Mouse (Mus musculus) forebrain, embryonic 14.5 days (tissue): ENCODE measurements at regions not wholly inside any gene's neighbourhood (a gene's known extent, or its start where the extent isn't known, plus 50 kb on each side); places are given as distances from the start of the nearest gene placed in this dataset.

ENCODE experiments used
- ATAC-seq: fragments of 200-750 bp; cut with Nextera tagmentation; 2 replicates; pipeline ENCODE4 v1.8.0; 2017; ENCODE audit warnings: mild to moderate bottlenecking, moderate library complexity
- DNase-seq: peaks from one replicate; pipeline ENCODE4 v3.0.0-alpha.2; 2015; ENCODE audit warnings: low spot score
- H3K27ac ChIP-seq: fragments of 300-500 bp; sonication (generic); 2 replicates; pipeline ENCODE4 v1.5.1; 2014; ENCODE audit warnings: low read depth, mild to moderate bottlenecking, control low read depth, low read length, moderate library complexity
- H3K27me3 ChIP-seq: fragments of 300-500 bp; sonication (generic); replicated peaks from 2 replicates; pipeline ENCODE4 v1.6.1; 2014; ENCODE audit warnings: low read length, control low read depth, mixed read lengths; ENCODE audit not compliant: control insufficient read depth, insufficient read depth
- H3K36me3 ChIP-seq: fragments of 300-500 bp; sonication (generic); 2 replicates; pipeline ENCODE4 v1.6.1; 2014; ENCODE audit warnings: low read length, control low read depth; ENCODE audit not compliant: control insufficient read depth, insufficient read depth
- H3K4me1 ChIP-seq: fragments of 300-500 bp; sonication (generic); 2 replicates; pipeline ENCODE4 v1.6.1; 2014; ENCODE audit warnings: antibody characterized with exemption, low read length, control low read depth; ENCODE audit not compliant: control insufficient read depth, insufficient read depth
- H3K4me2 ChIP-seq: fragments of 300-500 bp; sonication (generic); 2 replicates; pipeline ENCODE4 v1.6.1; 2014; ENCODE audit warnings: mild to moderate bottlenecking, control low read depth, low read length
- H3K4me3 ChIP-seq: fragments of 300-500 bp; sonication (generic); 2 replicates; pipeline ENCODE4 v1.5.1; 2014; ENCODE audit warnings: low read depth, low read length, control low read depth
- H3K9ac ChIP-seq: fragments of 300-500 bp; sonication (generic); 2 replicates; pipeline ENCODE4 v1.6.1; 2014; ENCODE audit warnings: mild to moderate bottlenecking, low read length, control low read depth, moderate library complexity
- H3K9me3 ChIP-seq: fragments of 300-500 bp; sonication (generic); replicated peaks from 2 replicates; pipeline ENCODE4 v1.6.1; 2016; ENCODE audit warnings: low read length, control low read depth, mixed read lengths; ENCODE audit not compliant: control insufficient read depth
- WGBS: fragments of 180-500 bp; shearing (Covaris S2); extraction: QIAGEN DNeasy Blood & Tissue Kit; methylation state at CpG from one replicate; pipeline ENCODE4 v1.1.7; 2014; 5-methylcytosine and 5-hydroxymethylcytosine counted together

DNA sequence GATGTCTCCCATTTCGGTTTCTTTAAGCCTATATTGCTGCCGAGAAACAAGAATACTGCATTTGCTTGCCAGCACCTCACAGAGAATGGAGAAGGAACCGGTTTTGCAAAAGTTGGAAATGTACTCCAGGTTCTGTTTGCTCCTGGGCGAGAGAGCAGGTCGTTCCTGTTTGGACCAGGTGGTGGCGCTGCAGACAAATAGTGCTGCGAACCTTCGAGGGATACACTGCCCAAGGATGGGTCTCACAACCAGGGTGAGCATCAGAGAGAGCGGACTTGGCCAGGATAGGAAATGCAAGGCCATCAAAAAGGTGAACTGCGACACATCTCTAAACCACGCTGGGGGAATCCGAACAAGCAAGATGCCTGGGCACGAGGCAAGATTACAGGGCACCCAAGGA, 54.0 kb upstream of the Ets2 start:
- peak; percentile 52; the same call in 1 of the 2 replicates for ATAC-seq

DNA sequence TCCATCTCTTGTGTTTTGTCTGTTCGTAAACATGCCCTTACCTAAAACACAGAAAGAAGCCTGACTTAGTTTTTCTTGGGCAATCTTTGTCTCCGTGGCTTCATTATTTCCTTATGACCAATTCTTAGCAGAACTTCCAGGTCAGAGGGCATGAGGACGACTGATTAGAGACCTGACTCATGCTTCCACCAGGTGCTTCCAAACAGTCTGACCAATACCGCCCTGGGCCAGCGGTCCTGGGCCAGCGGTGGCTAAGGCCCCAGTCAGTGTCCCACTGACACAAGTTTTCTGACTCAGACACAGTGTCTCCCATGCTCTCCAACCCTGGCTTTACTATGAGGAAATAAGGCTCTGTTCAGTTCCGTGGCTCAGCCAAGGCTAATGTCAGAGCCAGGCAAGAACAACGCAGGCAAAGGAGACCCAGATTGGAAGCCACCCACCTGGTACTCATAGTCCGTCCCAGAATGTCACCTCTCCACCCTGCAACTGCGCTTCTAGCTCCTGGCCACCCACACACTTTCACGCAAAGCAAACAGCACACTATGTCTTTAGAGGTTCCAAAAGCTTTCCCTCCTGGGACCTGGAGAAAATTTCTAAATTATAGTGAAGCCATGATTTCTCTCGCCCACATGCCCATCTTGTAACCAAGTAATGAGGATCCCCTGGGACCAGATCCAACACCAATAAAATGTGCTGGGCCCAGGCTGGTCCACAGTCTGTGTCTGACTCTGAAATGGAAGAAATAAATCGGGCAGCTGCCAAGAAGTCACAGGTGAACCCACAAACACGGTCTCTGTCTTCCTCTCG, 56.6 kb upstream of the Erg start:
- Histone ChIP-seq H3K4me2 (no peak overlapping the region), H3K9me3 (no peaks in the 10 kb centered on the region), H3K27me3 (no peaks in the 10 kb centered on the region), H3K9ac (no peak overlapping the region), H3K36me3 (no peaks in the 10 kb centered on the region), H3K4me1 (no peaks in the 10 kb centered on the region), H3K27ac (no peak overlapping the region), H3K4me3 (no peak overlapping the region)
- ATAC-seq (no peak), DNase-seq (no peak)
- WGBS = 86% methylated on average over 15 of the region's 15 CpGs

More for the DNA sequence above, 54.0 kb upstream of the Ets2 start:
- Histone ChIP-seq H3K36me3 (no peaks in the 10 kb centered on the region), H3K4me1 (no peaks in the 10 kb centered on the region), H3K4me3 (no peak overlapping the region), H3K9ac (no peak overlapping the region), H3K27me3 (no peaks in the 10 kb centered on the region), H3K27ac (no peak overlapping the region), H3K9me3 (no peaks in the 10 kb centered on the region), H3K4me2 (no peak overlapping the region)
- peak; percentile 70 for DNase-seq
- WGBS = 19% methylated on average over 13 of the region's 13 CpGs

DNA sequence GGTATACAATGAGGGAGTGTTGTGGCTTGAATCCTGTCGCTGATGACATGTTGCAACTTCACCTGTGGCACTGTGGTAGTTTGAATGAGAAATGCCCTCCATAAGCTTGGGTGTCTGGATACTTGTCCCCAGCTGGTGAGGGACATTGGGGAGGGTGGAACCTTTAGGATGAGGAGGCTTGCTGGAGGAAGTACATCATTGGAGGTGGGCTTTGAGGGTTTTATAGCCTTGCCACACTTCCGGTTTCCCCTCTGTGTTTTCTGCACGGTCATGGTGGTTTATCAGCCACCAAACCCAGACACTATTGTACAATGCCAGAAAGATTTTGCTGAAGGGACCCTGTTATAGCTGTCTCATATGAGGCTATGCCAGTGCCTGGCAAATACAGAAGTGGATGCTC, 54.3 kb upstream of the Erg start:
- 89% methylated on average over 3 of the region's 3 CpGs for WGBS
- Histone ChIP-seq H3K4me3 (no peak overlapping the region), H3K9ac (no peak overlapping the region), H3K27me3 (no peaks in the 10 kb centered on the region), H3K4me2 (no peak overlapping the region), H3K9me3 (no peaks in the 10 kb centered on the region), H3K27ac (no peak overlapping the region), H3K36me3 (no peaks in the 10 kb centered on the region), H3K4me1 (no peaks in the 10 kb centered on the region)
- ATAC-seq = no peak
- DNase-seq = no peak

DNA sequence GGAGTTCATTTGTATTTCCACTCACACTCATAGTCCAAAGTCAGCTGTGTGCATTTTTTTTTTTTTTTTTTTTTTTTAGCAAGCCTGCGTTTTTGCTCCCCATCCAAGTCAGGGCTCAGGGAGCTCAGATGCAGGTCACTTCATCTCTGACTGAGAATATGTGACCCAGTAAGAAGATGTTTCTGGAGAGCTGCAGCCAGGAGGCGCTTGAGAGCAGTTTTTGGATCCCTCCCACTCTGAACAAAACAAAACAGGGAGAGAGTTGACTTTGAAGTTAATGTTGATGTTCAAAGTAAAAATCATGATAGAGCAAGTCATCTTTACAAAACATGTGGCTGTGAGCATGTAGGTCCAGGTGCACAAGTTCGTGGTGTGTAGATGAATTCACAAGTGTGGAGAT, 53.3 kb upstream of the Erg start:
- ATAC-seq (no peak), DNase-seq (no peak)
- Histone ChIP-seq H3K9me3 (no peaks in the 10 kb centered on the region), H3K36me3 (no peaks in the 10 kb centered on the region), H3K9ac (no peak overlapping the region), H3K4me1 (no peaks in the 10 kb centered on the region), H3K27me3 (no peaks in the 10 kb centered on the region), H3K4me3 (no peak overlapping the region), H3K27ac (no peak overlapping the region), H3K4me2 (no peak overlapping the region)
- 98% methylated on average over 3 of the region's 3 CpGs for WGBS

DNA sequence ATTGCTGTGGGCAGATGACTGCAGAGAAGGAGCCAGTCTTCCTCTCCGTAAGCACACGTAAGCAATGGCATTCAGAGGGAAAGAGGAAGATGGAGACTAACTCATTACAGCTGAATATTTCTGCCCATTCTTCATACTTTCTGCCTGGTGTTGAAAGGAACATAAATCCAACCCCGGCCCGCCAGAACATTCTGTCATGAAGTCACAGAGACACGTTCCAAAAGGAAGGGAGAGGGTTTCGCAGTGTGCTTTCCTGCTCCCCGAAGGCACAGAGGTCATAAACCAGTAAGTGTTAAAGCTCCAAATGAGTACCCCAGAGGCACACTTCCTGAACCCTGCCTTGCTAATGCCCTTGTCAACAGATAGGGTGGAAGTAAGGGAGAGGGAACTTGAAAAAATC, 51.5 kb upstream of the Erg start:
- no peaks in the 10 kb centered on the region for H3K27me3 ChIP-seq
- 85% methylated on average over 7 of the region's 7 CpGs for WGBS
- H3K9ac ChIP-seq = no peak overlapping the region
- H3K27ac ChIP-seq = no peak overlapping the region
- no peak for DNase-seq
- H3K4me2 ChIP-seq = no peak overlapping the region
- no peak for ATAC-seq
- no peaks in the 10 kb centered on the region for H3K36me3 ChIP-seq
- H3K4me3 ChIP-seq = no peak overlapping the region
- H3K9me3 ChIP-seq = no peaks in the 10 kb centered on the region
- H3K4me1 ChIP-seq = no peaks in the 10 kb centered on the region

DNA sequence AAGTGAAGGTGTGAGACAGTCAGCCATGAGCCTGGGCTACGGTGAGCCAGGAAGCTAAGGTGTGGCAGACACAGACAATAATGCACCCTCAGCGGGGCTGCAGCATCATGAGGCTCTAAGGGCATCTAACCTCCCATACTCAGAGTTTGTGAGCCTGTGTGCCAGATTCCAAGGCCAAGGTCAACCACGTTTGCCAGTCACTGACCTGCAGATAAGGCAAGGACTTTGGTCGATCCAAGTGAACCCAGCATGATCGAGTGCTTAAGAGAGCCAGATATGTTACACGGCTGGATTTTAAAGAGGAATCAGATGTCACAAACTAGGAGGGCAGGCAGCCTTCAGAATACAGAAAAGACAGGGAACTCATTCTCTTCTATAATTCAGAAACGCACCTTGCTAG, 50.2 kb upstream of the Erg start:
- Histone ChIP-seq H3K4me3 (no peak overlapping the region), H3K4me2 (no peak overlapping the region), H3K27ac (no peak overlapping the region), H3K9ac (no peak overlapping the region), H3K36me3 (no peaks in the 10 kb centered on the region), H3K9me3 (no peaks in the 10 kb centered on the region), H3K4me1 (no peaks in the 10 kb centered on the region), H3K27me3 (no peaks in the 10 kb centered on the region)
- 88% methylated on average over 7 of the region's 7 CpGs for WGBS
- ATAC-seq (no peak), DNase-seq (no peak)
